Mouse (Mus musculus): Measurements from ENCODE around the gene Ahdc1.

DNA sequence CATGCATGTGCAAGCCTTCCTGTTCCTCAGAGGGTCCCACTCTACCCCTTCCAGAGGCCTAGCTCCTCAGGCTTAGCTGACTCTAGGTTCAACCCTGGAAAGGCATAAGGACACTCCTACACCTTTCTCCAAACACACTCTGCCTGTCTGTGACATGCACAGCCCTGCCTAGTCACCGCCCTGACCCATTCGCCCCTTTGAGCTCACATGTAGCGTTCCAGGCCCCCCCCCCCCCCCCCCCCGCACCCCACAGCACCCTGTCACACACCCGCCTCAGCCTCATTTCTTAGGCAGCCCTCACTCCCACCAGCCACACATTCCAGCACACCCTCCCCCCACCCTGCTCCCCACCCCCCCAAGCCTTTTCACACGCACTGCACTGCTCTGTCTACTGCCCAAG is 9.7 kb downstream of the Ahdc1 start:
- TF ChIP-seq CTCF (conservative IDR thresholded peaks at IDR 0.05; ENCODE audit: low read length) (no peak), NANOG (IDR thresholded peaks at IDR 0.05; ENCODE audit: borderline replicate concordance, low read length) (no peak)

All from E14TG2a.4 (cell line).